Mouse (Mus musculus): ENCODE measurements around the gene Olfr303. TPM values are rescaled to one million over a fixed set of nuclear protein-coding genes. Genes with fewer than 3 reads are reported as not detected.
"Not testable (repeated sequence)": the region's sequence is repeated elsewhere in the genome, so short reads cannot be mapped to it uniquely, and the experiment has no call there.

Olfr303 gene
- total RNA-seq (2022): not detected

- DNase-seq (ENCODE audit: low spot score): no peak
Observed at GRCm38 (mm10) chr7:86397689-86398088, at the start of gene Olfr303. TSS of gene Olfr303 (minus strand) at chr7:86397789.

GRCm38 (mm10) chr7:86403546-86403945 lies 6.0 kb upstream of the Olfr303 start, which contains the start of gene Olfr301:
TSS of gene Olfr301 (plus strand) at chr7:86403846.
- no peak for DNase-seq (ENCODE audit: low spot score)

GRCm38 (mm10) chr7:86386558-86386957 lies 11.0 kb downstream of the Olfr303 start, which contains the start of gene Olfr304:
TSS of gene Olfr304 (minus strand) at chr7:86386658.
- DNase-seq (ENCODE audit: low spot score): no peak

GRCm38 (mm10) chr7:86385769-86386168 lies 11.8 kb downstream of the Olfr303 start:
- no peak for DNase-seq (ENCODE audit: low spot score)

- no peak for DNase-seq (ENCODE audit: low spot score)
Observed at GRCm38 (mm10) chr7:86366828-86367227, 30.8 kb downstream of the Olfr303 start, which contains the start of gene Olfr305. TSS of gene Olfr305 (minus strand) at chr7:86366928.

GRCm38 (mm10) chr7:86346296-86346695 lies 51.3 kb downstream of the Olfr303 start:
- DNase-seq (ENCODE audit: low spot score): not testable (repeated sequence)

GRCm38 (mm10) chr7:86344253-86344652 lies 53.3 kb downstream of the Olfr303 start:
- no peak for DNase-seq (ENCODE audit: low spot score)

GRCm38 (mm10) chr7:86342881-86343565 lies 54.6 kb downstream of the Olfr303 start:
- no peak for DNase-seq (ENCODE audit: low spot score)

Other genes starting within 250 kb of the Olfr303 start
- not detected for gene Vmn2r75, start 226.0 kb downstream of the Olfr303 start, total RNA-seq (2022)
- not detected for gene Vmn2r76, start 151.5 kb downstream of the Olfr303 start, total RNA-seq (2022)
- gene Olfr310, start 120.6 kb downstream of the Olfr303 start, total RNA-seq (2022): not detected
- not detected for gene Olfr309, start 84.1 kb downstream of the Olfr303 start, total RNA-seq (2022)
- gene Olfr308, start 72.2 kb downstream of the Olfr303 start, total RNA-seq (2022): not detected
- gene Olfr307, start 60.2 kb downstream of the Olfr303 start, total RNA-seq (2022): not detected
- gene Olfr305, start 30.9 kb downstream of the Olfr303 start, total RNA-seq (2022): not detected
- gene Olfr304, start 11.1 kb downstream of the Olfr303 start, total RNA-seq (2022): not detected
- not detected for gene Olfr301, start 6.1 kb upstream of the Olfr303 start, total RNA-seq (2022)
- not detected for gene Olfr299, start 62.1 kb upstream of the Olfr303 start, total RNA-seq (2022)
- not detected for gene Olfr298, start 94.7 kb upstream of the Olfr303 start, total RNA-seq (2022)
- not detected for gene Olfr297, start 122.2 kb upstream of the Olfr303 start, total RNA-seq (2022)
- gene Olfr295, start 186.1 kb upstream of the Olfr303 start, total RNA-seq (2022): not detected
- not detected for gene Olfr294, start 218.9 kb upstream of the Olfr303 start, total RNA-seq (2022)

All from heart, adult 8-10 months (tissue).